Mouse (Mus musculus): ENCODE measurements at regions not wholly inside any gene's neighbourhood (a gene's known extent, or its start where the extent isn't known, plus 50 kb on each side); places are given as distances from the start of the nearest gene placed in this dataset.

GRCm38 (mm10) chr3:15179079-15179812, 152.9 kb downstream of the Gm9733 start:
- Histone ChIP-seq H3K36me3 (ENCODE audit: control insufficient read depth, insufficient read depth, low read length, poor library complexity, severe bottlenecking) (no peaks in the 10 kb centered on the region), H3K27me3 (ENCODE audit: control insufficient read depth, insufficient read depth, low read length, poor library complexity, severe bottlenecking) (no peaks in the 10 kb centered on the region)
- peak; percentile 56 for DNase-seq (ENCODE audit: low read depth, low spot score)

GRCm38 (mm10) chr3:15181111-15181510, 151.0 kb downstream of the Gm9733 start:
- H3K36me3 ChIP-seq (ENCODE audit: control insufficient read depth, insufficient read depth, low read length, poor library complexity, severe bottlenecking): no peaks in the 10 kb centered on the region
- H3K27me3 ChIP-seq (ENCODE audit: control insufficient read depth, insufficient read depth, low read length, poor library complexity, severe bottlenecking): no peaks in the 10 kb centered on the region
- peak; percentile 73 for DNase-seq (ENCODE audit: low read depth, low spot score)

GRCm38 (mm10) chr3:15186731-15187130, 145.4 kb downstream of the Gm9733 start:
- no peaks in the 10 kb centered on the region for H3K36me3 ChIP-seq (ENCODE audit: control insufficient read depth, insufficient read depth, low read length, poor library complexity, severe bottlenecking)
- H3K27me3 ChIP-seq (ENCODE audit: control insufficient read depth, insufficient read depth, low read length, poor library complexity, severe bottlenecking): no peaks in the 10 kb centered on the region
- no peak for DNase-seq (ENCODE audit: low read depth, low spot score)

- peak; percentile 89 for DNase-seq (ENCODE audit: low read depth, low spot score)
- Histone ChIP-seq H3K36me3 (ENCODE audit: control insufficient read depth, insufficient read depth, low read length, poor library complexity, severe bottlenecking) (no peaks in the 10 kb centered on the region), H3K27me3 (ENCODE audit: control insufficient read depth, insufficient read depth, low read length, poor library complexity, severe bottlenecking) (no peaks in the 10 kb centered on the region)
These were observed 137.7 kb downstream of the Gm9733 start for GRCm38 (mm10) chr3:15194362-15194761.

GRCm38 (mm10) chr3:15196101-15196500, 136.0 kb downstream of the Gm9733 start:
- H3K27me3 ChIP-seq (ENCODE audit: control insufficient read depth, insufficient read depth, low read length, poor library complexity, severe bottlenecking): no peaks in the 10 kb centered on the region
- H3K36me3 ChIP-seq (ENCODE audit: control insufficient read depth, insufficient read depth, low read length, poor library complexity, severe bottlenecking): no peaks in the 10 kb centered on the region
- DNase-seq (ENCODE audit: low read depth, low spot score): no peak

- no peaks in the 10 kb centered on the region for H3K27me3 ChIP-seq (ENCODE audit: control insufficient read depth, insufficient read depth, low read length, poor library complexity, severe bottlenecking)
- H3K36me3 ChIP-seq (ENCODE audit: control insufficient read depth, insufficient read depth, low read length, poor library complexity, severe bottlenecking): no peaks in the 10 kb centered on the region
- peak; percentile 40 for DNase-seq (ENCODE audit: low read depth, low spot score)
These were observed 134.0 kb downstream of the Gm9733 start for GRCm38 (mm10) chr3:15198086-15198485.

- no peak for DNase-seq (ENCODE audit: low read depth, low spot score)
- Histone ChIP-seq H3K36me3 (ENCODE audit: control insufficient read depth, insufficient read depth, low read length, poor library complexity, severe bottlenecking) (no peaks in the 10 kb centered on the region), H3K27me3 (ENCODE audit: control insufficient read depth, insufficient read depth, low read length, poor library complexity, severe bottlenecking) (no peaks in the 10 kb centered on the region)
These were observed 131.8 kb downstream of the Gm9733 start for GRCm38 (mm10) chr3:15200309-15200708.

GRCm38 (mm10) chr3:15200990-15201389, 131.1 kb downstream of the Gm9733 start:
- no peaks in the 10 kb centered on the region for H3K27me3 ChIP-seq (ENCODE audit: control insufficient read depth, insufficient read depth, low read length, poor library complexity, severe bottlenecking)
- H3K36me3 ChIP-seq (ENCODE audit: control insufficient read depth, insufficient read depth, low read length, poor library complexity, severe bottlenecking): no peaks in the 10 kb centered on the region
- no peak for DNase-seq (ENCODE audit: low read depth, low spot score)

- peak; percentile 68 for DNase-seq (ENCODE audit: low read depth, low spot score)
- no peaks in the 10 kb centered on the region for H3K27me3 ChIP-seq (ENCODE audit: control insufficient read depth, insufficient read depth, low read length, poor library complexity, severe bottlenecking)
- no peaks in the 10 kb centered on the region for H3K36me3 ChIP-seq (ENCODE audit: control insufficient read depth, insufficient read depth, low read length, poor library complexity, severe bottlenecking)
These were observed 129.3 kb downstream of the Gm9733 start for GRCm38 (mm10) chr3:15202760-15203159.

- H3K27me3 ChIP-seq (ENCODE audit: control insufficient read depth, insufficient read depth, low read length, poor library complexity, severe bottlenecking): no peaks in the 10 kb centered on the region
- H3K36me3 ChIP-seq (ENCODE audit: control insufficient read depth, insufficient read depth, low read length, poor library complexity, severe bottlenecking): no peaks in the 10 kb centered on the region
- DNase-seq (ENCODE audit: low read depth, low spot score): no peak
These were observed 126.6 kb downstream of the Gm9733 start for GRCm38 (mm10) chr3:15205266-15206229.

GRCm38 (mm10) chr3:15212357-15212756, 119.7 kb downstream of the Gm9733 start:
- no peak for DNase-seq (ENCODE audit: low read depth, low spot score)
- no peaks in the 10 kb centered on the region for H3K36me3 ChIP-seq (ENCODE audit: control insufficient read depth, insufficient read depth, low read length, poor library complexity, severe bottlenecking)
- no peaks in the 10 kb centered on the region for H3K27me3 ChIP-seq (ENCODE audit: control insufficient read depth, insufficient read depth, low read length, poor library complexity, severe bottlenecking)

- no peaks in the 10 kb centered on the region for H3K36me3 ChIP-seq (ENCODE audit: control insufficient read depth, insufficient read depth, low read length, poor library complexity, severe bottlenecking)
- no peaks in the 10 kb centered on the region for H3K27me3 ChIP-seq (ENCODE audit: control insufficient read depth, insufficient read depth, low read length, poor library complexity, severe bottlenecking)
- DNase-seq (ENCODE audit: low read depth, low spot score): no peak
These were observed 114.5 kb downstream of the Gm9733 start for GRCm38 (mm10) chr3:15217591-15217990.

GRCm38 (mm10) chr3:15219275-15219674, 112.8 kb downstream of the Gm9733 start:
- no peak for DNase-seq (ENCODE audit: low read depth, low spot score)
- Histone ChIP-seq H3K36me3 (ENCODE audit: control insufficient read depth, insufficient read depth, low read length, poor library complexity, severe bottlenecking) (no peaks in the 10 kb centered on the region), H3K27me3 (ENCODE audit: control insufficient read depth, insufficient read depth, low read length, poor library complexity, severe bottlenecking) (no peaks in the 10 kb centered on the region)

GRCm38 (mm10) chr3:15223266-15223665, 108.8 kb downstream of the Gm9733 start:
- Histone ChIP-seq H3K36me3 (ENCODE audit: control insufficient read depth, insufficient read depth, low read length, poor library complexity, severe bottlenecking) (no peaks in the 10 kb centered on the region), H3K27me3 (ENCODE audit: control insufficient read depth, insufficient read depth, low read length, poor library complexity, severe bottlenecking) (no peaks in the 10 kb centered on the region)
- no peak for DNase-seq (ENCODE audit: low read depth, low spot score)

- H3K36me3 ChIP-seq (ENCODE audit: control insufficient read depth, insufficient read depth, low read length, poor library complexity, severe bottlenecking): no peaks in the 10 kb centered on the region
- no peak for DNase-seq (ENCODE audit: low read depth, low spot score)
- no peaks in the 10 kb centered on the region for H3K27me3 ChIP-seq (ENCODE audit: control insufficient read depth, insufficient read depth, low read length, poor library complexity, severe bottlenecking)
These were observed 107.7 kb downstream of the Gm9733 start for GRCm38 (mm10) chr3:15224452-15224851.
